Mouse (Mus musculus): ENCODE data around the gene Tmem104. TPM values are rescaled to one million over a fixed set of nuclear protein-coding genes. Genes with fewer than 3 reads are reported as not detected.
A peak's percentile ranks its signal among the peaks of the same experiment; 100 is the strongest.

The Tmem104 gene
- polyA plus RNA-seq, 1 experiment from 2014 or later = 9.3 TPM

DNA sequence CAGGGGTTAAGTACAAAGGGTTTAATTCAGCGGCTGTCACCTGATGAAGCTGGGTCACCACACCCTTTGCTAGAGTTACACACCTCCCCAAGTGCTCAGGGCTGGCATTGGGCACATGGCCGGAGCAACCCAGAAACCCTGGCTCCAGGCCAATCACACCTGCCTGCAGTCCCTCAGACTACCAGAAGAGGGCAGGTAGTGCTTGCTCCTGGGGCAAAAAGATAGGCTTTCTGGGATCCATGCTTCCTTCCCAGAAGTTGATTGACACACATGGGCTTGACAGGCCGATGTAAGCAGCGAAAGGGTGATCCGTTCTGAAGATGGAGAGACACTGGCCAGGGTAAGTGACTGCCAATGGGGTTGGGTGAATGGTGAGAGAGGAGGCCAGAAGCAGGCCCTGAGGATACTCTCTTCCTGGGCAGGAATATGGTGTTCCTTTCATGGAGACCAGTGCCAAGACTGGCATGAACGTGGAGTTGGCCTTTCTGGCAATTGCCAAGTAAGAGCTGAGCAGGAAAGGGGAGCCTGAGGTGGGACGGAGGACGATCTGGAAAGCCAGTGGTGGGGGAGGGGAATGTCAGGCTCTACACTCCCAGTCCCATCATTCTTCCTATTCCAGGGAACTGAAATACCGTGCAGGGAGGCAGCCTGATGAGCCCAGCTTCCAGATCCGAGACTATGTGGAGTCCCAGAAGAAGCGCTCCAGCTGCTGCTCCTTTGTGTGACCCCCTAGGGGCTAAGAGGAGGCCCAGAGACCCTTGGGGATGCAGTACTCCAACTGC, 27.1 kb upstream of the Tmem104 start:
- Histone ChIP-seq H3K27me3 (replicated peaks) (no peaks in the 10 kb centered on the region), H3K9ac (no peak overlapping the region), H3K4me2 (replicated peaks) (no peak overlapping the region), H3K27ac (no peak overlapping the region), H3K4me1 (replicated peaks) (peaks cover 29% of the 10 kb centered on the region), H3K4me3 (replicated peaks) (no peak overlapping the region), H3K36me3 (no peaks in the 10 kb centered on the region), H3K9me3 (no peaks in the 10 kb centered on the region)
- no peak for ATAC-seq
- WGBS = 61% methylated on average over 11 of the region's 11 CpGs

DNA sequence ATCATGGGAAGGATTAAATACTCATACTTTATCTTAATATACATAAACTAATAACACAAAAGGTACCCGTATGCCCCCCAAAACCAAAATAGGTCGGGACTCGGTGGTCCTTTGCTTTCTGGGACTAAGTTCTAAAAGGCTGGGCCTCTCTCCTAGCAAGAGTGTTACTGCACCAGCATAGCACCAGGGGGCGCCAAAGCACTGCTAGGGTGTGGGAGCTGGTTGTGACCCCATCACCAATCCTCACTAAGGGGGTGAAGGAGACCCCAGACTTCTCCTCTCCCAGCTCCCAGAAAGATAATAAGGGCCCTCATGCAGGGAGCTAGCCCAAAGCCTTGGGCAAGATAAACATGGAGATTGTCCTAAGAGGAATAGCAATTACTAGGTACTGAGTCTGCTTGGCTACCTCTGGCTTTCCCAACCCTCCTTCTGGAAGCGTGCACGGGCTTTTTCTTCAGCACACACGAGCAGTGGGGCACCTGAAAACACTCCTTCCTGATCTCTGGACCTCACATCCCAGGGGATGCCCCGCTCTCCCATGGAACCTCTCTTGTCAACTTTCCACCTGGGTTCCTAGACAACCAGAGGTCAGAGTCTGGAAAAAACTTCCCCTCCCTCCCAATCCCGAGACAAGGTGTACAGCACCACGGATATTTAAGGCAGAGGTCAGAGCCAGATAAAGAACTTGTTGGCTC, 26.3 kb upstream of the Tmem104 start:
- H3K27me3 ChIP-seq (replicated peaks) = no peaks in the 10 kb centered on the region
- 20% methylated on average over 10 of the region's 10 CpGs for whole genome bisulfite sequencing
- no peak overlapping the region; the same call in 1 of the 2 replicates for H3K9ac ChIP-seq
- no peak for ATAC-seq
- no peak overlapping the region; the same call in 1 of the 2 replicates for H3K4me3 ChIP-seq (replicated peaks)
- H3K4me1 ChIP-seq (replicated peaks) = peaks cover 31% of the 10 kb centered on the region
- no peaks in the 10 kb centered on the region for H3K9me3 ChIP-seq
- no peaks in the 10 kb centered on the region for H3K36me3 ChIP-seq
- peak overlapping the region; percentile 84; the same call in 1 of the 2 replicates for H3K4me2 ChIP-seq (replicated peaks)
- H3K27ac ChIP-seq = peak overlapping the region; percentile 77

DNA sequence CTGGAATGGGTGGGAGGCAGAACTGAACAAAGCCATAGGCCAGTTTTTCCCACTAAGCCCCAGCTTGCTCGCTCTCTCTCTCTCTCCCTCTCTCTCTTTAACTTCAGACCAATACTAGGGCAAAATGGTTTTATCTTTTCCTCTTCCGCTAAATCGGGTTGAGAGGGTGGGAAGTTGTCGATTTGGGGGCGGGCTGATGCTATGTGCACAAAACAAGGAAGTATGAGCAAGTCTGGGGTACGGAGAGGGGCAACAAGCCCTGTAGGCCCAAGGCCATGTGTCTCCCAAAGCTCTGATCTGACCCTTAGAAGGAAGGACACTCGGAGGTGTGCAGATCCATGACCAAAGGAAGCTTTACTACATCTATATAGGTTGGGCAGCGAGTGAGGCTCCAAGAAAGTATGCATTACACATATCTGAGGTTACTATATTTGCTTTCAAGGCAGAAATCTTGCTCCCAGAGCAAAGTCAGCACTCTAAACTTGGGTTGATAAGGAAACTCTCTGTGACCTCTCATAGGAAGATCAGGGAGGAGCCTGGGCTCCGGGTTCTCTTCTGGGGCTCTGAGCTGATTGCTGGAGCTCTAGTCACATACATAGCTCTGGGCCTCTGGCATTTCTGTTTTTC, 25.6 kb upstream of the Tmem104 start:
- Histone ChIP-seq H3K4me2 (replicated peaks) (peak overlapping the region; percentile 84), H3K36me3 (no peaks in the 10 kb centered on the region), H3K4me1 (replicated peaks) (peaks cover 36% of the 10 kb centered on the region), H3K4me3 (replicated peaks) (no peak overlapping the region; the same call in 1 of the 2 replicates), H3K9ac (no peak overlapping the region; the same call in 1 of the 2 replicates), H3K9me3 (no peaks in the 10 kb centered on the region), H3K27ac (peak overlapping the region; percentile 77), H3K27me3 (replicated peaks) (no peaks in the 10 kb centered on the region)
- no peak for ATAC-seq
- WGBS = 50% methylated on average over 9 of the region's 9 CpGs

DNA sequence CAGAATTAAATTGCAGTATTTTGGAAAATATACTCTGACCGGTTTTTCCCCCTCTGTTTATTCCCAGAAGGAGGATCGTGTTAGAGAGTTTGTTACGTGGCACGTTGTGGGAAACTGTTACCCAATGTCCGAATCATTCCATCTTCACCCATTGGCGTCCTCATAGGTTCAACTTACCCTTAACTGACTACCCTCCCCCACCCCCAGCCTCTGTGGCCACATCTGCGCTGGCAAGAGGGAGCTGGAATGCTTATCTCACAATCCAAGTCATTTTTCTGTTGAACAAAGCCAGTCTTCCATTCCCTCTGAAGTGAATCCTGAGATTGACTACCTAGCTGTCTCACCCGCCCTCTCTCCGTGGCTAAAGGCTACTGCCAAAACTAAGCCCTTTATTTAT, 25.1 kb upstream of the Tmem104 start:
- H3K9me3 ChIP-seq = no peaks in the 10 kb centered on the region
- no peaks in the 10 kb centered on the region for H3K27me3 ChIP-seq (replicated peaks)
- ATAC-seq = no peak
- H3K4me1 ChIP-seq (replicated peaks) = peaks cover 39% of the 10 kb centered on the region
- H3K36me3 ChIP-seq = no peaks in the 10 kb centered on the region
- peak overlapping the region; percentile 70; the same call in 1 of the 2 replicates for H3K4me3 ChIP-seq (replicated peaks)
- H3K27ac ChIP-seq = peak overlapping the region; percentile 77
- peak overlapping the region; percentile 84 for H3K4me2 ChIP-seq (replicated peaks)
- 28% methylated on average over 9 of the region's 9 CpGs for WGBS
- H3K9ac ChIP-seq = no peak overlapping the region

DNA sequence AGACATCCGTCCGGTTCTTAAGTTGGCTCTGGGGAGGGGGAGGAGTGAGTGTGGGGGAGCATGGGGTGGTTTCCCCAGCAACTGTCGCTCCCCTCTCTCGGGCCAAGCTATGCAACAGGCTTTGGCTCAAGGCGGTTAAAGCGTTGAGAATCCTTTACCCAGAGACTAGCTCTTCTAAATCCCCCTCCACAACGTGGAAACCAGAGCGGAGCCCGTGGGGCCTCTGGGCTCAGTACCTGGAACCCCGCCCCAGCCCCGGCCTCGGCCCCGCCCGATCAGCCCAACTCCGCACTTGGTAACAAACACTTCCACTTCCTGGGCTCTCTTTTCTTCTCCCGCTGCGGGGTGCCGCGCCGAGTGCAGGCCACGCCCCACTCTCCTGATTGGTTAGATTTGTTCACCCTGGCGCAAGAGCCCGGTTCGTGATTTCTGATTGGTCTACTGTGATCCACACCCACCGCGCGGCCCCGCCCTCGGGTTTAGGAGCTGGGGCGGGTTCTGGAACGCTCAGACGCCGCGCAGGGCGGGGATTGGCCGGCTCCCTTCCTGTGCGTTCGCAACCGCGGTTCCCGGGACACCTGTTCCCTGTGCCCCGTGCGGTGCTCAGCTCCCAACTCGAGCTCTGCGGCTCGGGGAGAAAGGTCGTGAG, 24.3 kb upstream of the Tmem104 start, which contains the start of gene Slc9a3r1:
Gene Slc9a3r1, plus strand, starts transcription at position 510 of the 649 bp plus-strand sequence.
- under 1% methylated on average over 47 of the region's 47 CpGs for WGBS

DNA sequence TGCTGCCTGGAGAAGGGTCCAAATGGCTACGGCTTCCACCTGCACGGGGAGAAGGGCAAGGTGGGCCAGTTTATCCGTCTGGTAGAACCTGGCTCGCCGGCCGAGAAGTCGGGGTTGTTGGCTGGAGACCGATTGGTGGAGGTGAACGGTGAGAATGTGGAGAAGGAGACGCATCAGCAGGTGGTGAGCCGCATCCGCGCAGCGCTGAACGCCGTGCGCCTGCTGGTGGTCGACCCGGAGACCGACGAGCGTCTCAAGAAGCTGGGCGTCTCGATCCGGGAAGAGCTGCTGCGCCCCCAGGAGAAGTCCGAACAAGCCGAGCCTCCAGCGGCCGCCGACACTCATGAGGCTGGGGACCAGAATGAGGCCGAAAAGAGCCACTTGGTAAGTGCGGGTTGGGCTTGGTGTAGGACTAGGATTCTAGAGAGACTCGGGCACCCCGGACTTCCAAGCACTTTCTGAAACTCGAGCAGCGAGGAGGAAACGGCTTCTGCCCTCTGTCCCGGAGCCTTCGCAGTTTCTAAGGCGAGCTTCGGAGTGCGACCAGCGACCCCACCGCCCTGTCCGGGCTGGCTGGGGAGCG, 23.6 kb upstream of the Tmem104 start:
- Histone ChIP-seq H3K27ac (peak overlapping the region; percentile 82), H3K27me3 (replicated peaks) (no peaks in the 10 kb centered on the region), H3K4me3 (replicated peaks) (peak overlapping the region; percentile 70), H3K4me1 (replicated peaks) (peaks cover 44% of the 10 kb centered on the region), H3K9ac (peak overlapping the region; percentile 71), H3K9me3 (no peaks in the 10 kb centered on the region), H3K4me2 (replicated peaks) (peak overlapping the region; percentile 84), H3K36me3 (no peaks in the 10 kb centered on the region)
- WGBS = under 1% methylated on average over 47 of the region's 47 CpGs
- ATAC-seq = peak; percentile 11; the same call in 1 of the 2 replicates

More for the DNA sequence above, 24.3 kb upstream of the Tmem104 start, which contains the start of gene Slc9a3r1:
- H3K27me3 ChIP-seq (replicated peaks) = no peaks in the 10 kb centered on the region
- no peaks in the 10 kb centered on the region for H3K9me3 ChIP-seq
- peaks cover 47% of the 10 kb centered on the region for H3K4me1 ChIP-seq (replicated peaks)
- peak within 1 kb of the TSS; percentile 71 for H3K9ac ChIP-seq
- H3K4me3 ChIP-seq (replicated peaks) = peak within 1 kb of the TSS; percentile 70
- no peaks in the 10 kb centered on the region for H3K36me3 ChIP-seq
- ATAC-seq = peak; percentile 93
- H3K27ac ChIP-seq = peak within 1 kb of the TSS; percentile 82
- peak within 1 kb of the TSS; percentile 84 for H3K4me2 ChIP-seq (replicated peaks)

DNA sequence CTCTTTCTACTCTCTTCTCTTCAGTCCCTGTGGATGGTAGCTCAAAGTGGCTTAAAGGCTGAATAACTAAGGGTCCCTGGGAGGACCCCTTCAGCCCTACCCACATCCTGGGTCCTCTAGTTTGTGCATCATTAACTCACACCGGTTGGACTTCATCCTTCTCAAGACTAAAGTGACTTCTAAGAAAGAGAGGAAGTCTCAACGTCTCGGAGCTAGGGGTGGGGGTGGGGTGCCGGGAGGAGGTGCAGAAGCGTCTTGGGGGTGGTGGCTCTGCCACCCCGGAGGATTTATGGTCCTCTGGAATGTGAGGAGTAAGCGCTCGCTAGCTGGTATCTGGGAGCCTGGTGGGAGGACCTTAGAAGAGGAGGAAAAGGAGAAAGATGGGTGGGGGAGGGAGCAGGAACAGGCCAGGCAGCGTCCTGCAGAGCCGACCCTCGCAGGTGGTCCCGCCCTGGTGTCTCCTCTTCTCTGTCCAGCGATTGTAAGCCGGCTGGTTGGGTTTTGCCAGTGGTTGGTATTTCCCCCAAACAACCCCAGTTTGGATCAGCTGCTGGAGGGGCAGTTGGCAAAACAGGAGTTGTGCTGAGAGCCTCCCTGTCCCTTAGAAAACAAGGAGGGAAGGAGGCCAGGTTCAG, 22.8 kb upstream of the Tmem104 start:
- Histone ChIP-seq H3K4me1 (replicated peaks) (peaks cover 44% of the 10 kb centered on the region), H3K9ac (peak overlapping the region; percentile 71), H3K27ac (peak overlapping the region; percentile 82), H3K36me3 (no peaks in the 10 kb centered on the region), H3K27me3 (replicated peaks) (no peaks in the 10 kb centered on the region), H3K4me3 (replicated peaks) (peak overlapping the region; percentile 70), H3K4me2 (replicated peaks) (peak overlapping the region; percentile 84), H3K9me3 (no peaks in the 10 kb centered on the region)
- ATAC-seq = peak; percentile 33
- WGBS = under 1% methylated on average over 14 of the region's 14 CpGs

DNA sequence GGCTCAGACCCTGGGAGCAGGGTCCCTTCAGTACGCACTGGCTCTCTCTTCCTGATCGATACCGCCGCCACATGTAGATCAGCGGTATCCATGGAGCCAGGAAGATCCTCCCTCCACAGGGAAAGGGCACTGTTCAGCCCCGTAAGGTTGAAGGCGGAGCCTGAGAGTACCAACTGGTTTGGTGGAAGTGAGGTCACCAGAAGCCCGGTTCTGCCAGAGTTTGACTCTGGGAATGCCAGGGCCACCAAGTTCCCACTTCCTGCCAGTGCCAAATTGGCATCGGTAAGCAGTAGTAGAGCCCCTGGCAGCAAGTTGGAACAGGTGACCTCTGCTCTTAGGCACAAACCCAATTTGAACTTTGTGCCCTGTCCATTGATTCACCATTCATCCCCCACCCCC, 22.3 kb upstream of the Tmem104 start:
- Histone ChIP-seq H3K36me3 (no peaks in the 10 kb centered on the region), H3K4me3 (replicated peaks) (peak overlapping the region; percentile 70), H3K4me1 (replicated peaks) (peaks cover 44% of the 10 kb centered on the region), H3K9ac (peak overlapping the region; percentile 71), H3K27ac (peak overlapping the region; percentile 82), H3K27me3 (replicated peaks) (no peaks in the 10 kb centered on the region), H3K4me2 (replicated peaks) (peak overlapping the region; percentile 84), H3K9me3 (no peaks in the 10 kb centered on the region)
- peak; percentile 50 for ATAC-seq
- 5% methylated on average over 9 of the region's 9 CpGs for WGBS

DNA sequence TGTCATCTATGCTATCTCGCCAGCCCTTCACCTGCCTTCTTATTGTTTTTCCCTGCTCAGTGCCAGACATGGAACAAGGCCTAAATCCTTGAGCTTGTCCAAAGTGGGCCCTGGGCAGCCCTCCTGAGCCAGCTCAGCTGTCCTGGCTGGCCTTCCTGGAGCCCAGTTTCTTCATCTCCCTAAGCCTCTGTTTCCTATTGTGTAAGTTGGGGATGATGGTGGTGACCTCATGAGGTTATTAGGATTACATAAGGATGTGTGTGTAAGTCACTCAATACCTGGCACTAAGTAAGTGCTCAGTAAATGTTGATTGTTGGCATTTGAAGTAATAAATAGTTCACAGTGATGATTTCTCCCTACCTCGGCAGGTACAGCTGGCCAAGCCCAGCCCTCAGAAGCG, 20.5 kb upstream of the Tmem104 start:
- WGBS = 66% methylated on average over 3 of the region's 3 CpGs
- H3K9ac ChIP-seq = no peak overlapping the region
- H3K27ac ChIP-seq = no peak overlapping the region
- peak overlapping the region; percentile 84; the same call in 1 of the 2 replicates for H3K4me2 ChIP-seq (replicated peaks)
- no peaks in the 10 kb centered on the region for H3K9me3 ChIP-seq
- H3K36me3 ChIP-seq = no peaks in the 10 kb centered on the region
- no peak for ATAC-seq
- H3K4me3 ChIP-seq (replicated peaks) = no peak overlapping the region
- peaks cover 49% of the 10 kb centered on the region for H3K4me1 ChIP-seq (replicated peaks)
- H3K27me3 ChIP-seq (replicated peaks) = no peaks in the 10 kb centered on the region

DNA sequence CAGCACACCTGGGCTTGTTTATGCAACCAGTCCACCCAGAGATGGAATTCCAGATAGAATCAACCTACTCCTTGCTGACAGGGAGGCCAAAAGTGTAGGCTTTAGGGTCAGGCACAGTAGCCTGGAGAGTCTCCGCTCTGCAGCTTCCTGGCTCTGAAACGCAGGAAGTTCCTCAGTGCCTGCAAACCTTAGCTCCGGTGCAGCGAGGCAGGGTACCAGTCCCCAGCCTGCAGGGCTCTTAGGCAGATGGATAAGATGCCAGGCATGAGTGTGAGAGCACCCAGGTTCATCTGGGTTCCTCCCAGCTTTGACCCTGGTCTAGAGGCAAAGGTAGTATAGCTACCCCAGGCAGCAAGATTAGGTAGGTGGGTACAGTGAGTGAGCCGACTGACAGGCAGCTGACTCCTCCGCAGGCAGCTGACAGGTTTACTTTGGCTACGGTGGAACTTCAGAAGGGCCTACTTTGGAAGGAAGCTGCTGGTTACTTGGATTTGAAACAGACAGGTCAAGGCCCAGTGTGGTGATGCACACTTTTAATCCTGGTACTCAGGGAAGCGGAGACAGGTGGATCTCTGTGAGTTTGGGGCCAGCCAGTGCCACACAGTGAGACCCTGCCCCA, 19.5 kb upstream of the Tmem104 start:
- Histone ChIP-seq H3K36me3 (no peaks in the 10 kb centered on the region), H3K4me3 (replicated peaks) (no peak overlapping the region), H3K9ac (no peak overlapping the region), H3K4me2 (replicated peaks) (peak overlapping the region; percentile 25; the same call in 1 of the 2 replicates), H3K9me3 (no peaks in the 10 kb centered on the region), H3K27ac (0 out of 2 replicates have a peak overlapping the region, but pooled peaks have one; percentile 14), H3K4me1 (replicated peaks) (peaks cover 49% of the 10 kb centered on the region), H3K27me3 (replicated peaks) (no peaks in the 10 kb centered on the region)
- ATAC-seq = no peak
- WGBS = 66% methylated on average over 8 of the region's 8 CpGs

DNA sequence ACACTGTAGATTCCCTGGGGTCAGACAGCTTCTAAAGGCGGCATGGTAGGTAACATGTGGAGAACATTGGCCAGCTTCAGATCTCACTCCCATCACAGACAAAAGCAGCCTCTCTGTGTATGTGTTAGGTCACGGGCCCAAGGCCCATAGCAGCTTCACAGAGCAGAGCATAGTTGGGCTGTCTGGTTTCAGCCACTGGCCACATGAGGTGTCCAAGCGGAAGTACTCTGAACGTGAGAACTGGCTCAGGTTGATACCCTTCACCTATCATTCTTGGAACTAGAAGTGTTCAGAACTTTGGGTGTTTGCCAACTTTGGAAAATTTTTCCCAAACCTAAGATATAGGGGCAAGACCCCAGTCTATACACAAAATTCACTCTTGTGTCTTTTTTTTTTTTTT, 17.9 kb upstream of the Tmem104 start:
- no peak for ATAC-seq
- Histone ChIP-seq H3K9me3 (no peaks in the 10 kb centered on the region), H3K27ac (no peak overlapping the region), H3K4me3 (replicated peaks) (no peak overlapping the region), H3K4me1 (replicated peaks) (peaks cover 60% of the 10 kb centered on the region), H3K4me2 (replicated peaks) (no peak overlapping the region), H3K36me3 (no peaks in the 10 kb centered on the region), H3K9ac (no peak overlapping the region), H3K27me3 (replicated peaks) (no peaks in the 10 kb centered on the region)
- 86% methylated on average over 4 of the region's 4 CpGs for WGBS

All from intestine, embryonic 15.5 days (tissue).